7 mouse cellular contexts compared by ENCODE assay signal in genomic region chr9:58487851-58488801, GRCm38 (mm10). TPM values are rescaled to one million over a fixed set of nuclear protein-coding genes. Genes with fewer than 3 reads are reported as not detected.
A peak's percentile ranks its signal among the peaks of the same experiment; 100 is the strongest.
DNase-seq lines count a peak whose midpoint lies in the region; ATAC-seq lines count a peak whose summit lies in the region.

TSS of gene Insyn1 (plus strand) at chr9:58488603.

- peak; percentile 57 to 62 for DNase-seq in adrenal gland, adult 18-20 months (ENCODE audit: low spot score in 2 of 2)
- DNase-seq in cerebellum, adult 9-10 months = peak; percentile 61
- DNase-seq in frontal cortex, adult 2 months (ENCODE audit: extremely low spot score in 1 of 2, low spot score in 1 of 2) = peak in 1 of 2 experiments; percentile 54
- peak; percentile 79 for DNase-seq in hindbrain, embryonic 11.5 days (ENCODE audit: low spot score)
- DNase-seq in left cerebral cortex, adult 8-10 months (ENCODE audit: low spot score in 2 of 2) = no peak
- peak; percentile 37 for DNase-seq in lung, postnatal 36 days
- peak; percentile 30 for DNase-seq in skeletal muscle tissue, adult 2 months (ENCODE audit: low read depth, low spot score)

- H3K4me2 ChIP-seq in hindbrain, embryonic 11.5 days (replicated peaks; ENCODE audit: low read depth, low read length) = peak within 1 kb of the TSS; percentile 98

- WGBS in hindbrain, embryonic 11.5 days = under 1% methylated on average over 83 of the region's 104 CpGs

- H3K36me3 ChIP-seq in hindbrain, embryonic 11.5 days (ENCODE audit: control insufficient read depth, insufficient read depth, low read length) = no peaks in the 10 kb centered on the region

- H3K9me3 ChIP-seq in hindbrain, embryonic 11.5 days (ENCODE audit: control insufficient read depth, low read length) = no peaks in the 10 kb centered on the region

- peak within 1 kb of the TSS; percentile 48 for H3K4me3 ChIP-seq in hindbrain, embryonic 11.5 days (ENCODE audit: low read depth, low read length)

- ATAC-seq in hindbrain, embryonic 11.5 days (ENCODE audit: low FRiP score) = peak; percentile 74

- peaks cover 15% of the 10 kb centered on the region for H3K27me3 ChIP-seq in hindbrain, embryonic 11.5 days (ENCODE audit: control insufficient read depth, insufficient read depth, low read length)

- H3K4me1 ChIP-seq in hindbrain, embryonic 11.5 days (replicated peaks; ENCODE audit: control insufficient read depth, insufficient read depth, low read length) = peaks cover 4% of the 10 kb centered on the region

- H3K9ac ChIP-seq in hindbrain, embryonic 11.5 days (ENCODE audit: low read depth, low read length) = peak within 1 kb of the TSS; percentile 85

- peak within 1 kb of the TSS; percentile 67 for H3K27ac ChIP-seq in hindbrain, embryonic 11.5 days (ENCODE audit: low read depth, low read length)

RNA-seq across cellular contexts. Expression of gene Insyn1, which starts in this region (rescaled TPM):
- total RNA-seq in adrenal gland, adult 18-20 months (2021) = 10 to 100 TPM; 10.6 to 12.0 TPM
- polyA plus RNA-seq in frontal cortex, adult 2 months (2012; rRNA removed) = 158 and 162 TPM in 2 replicates
- polyA plus RNA-seq in hindbrain, embryonic 11.5 days (2014; fragmentation: Nextera tagmentation; extraction: Ambion mirVana) = 2.3 and 2.6 TPM in 2 replicates
- total RNA-seq in left cerebral cortex, adult 8-10 months (2022) = 100 to 1,000 TPM; 194 to 230 (median 210) TPM

Comparison
In these comparisons a context has a peak if more than half of its experiments do, and no peak if none do; other contexts are left out.
1. RNA of gene Insyn1 (total RNA-seq): 194 to 230 TPM in left cerebral cortex, adult 8-10 months; 10.6 to 12.0 TPM in adrenal gland, adult 18-20 months; every median in the first group is over 10 times any median in the second.
2. RNA of gene Insyn1 (polyA plus RNA-seq): 158 to 162 TPM in frontal cortex, adult 2 months; 2.3 to 2.6 TPM in hindbrain, embryonic 11.5 days; every median in the first group is over 10 times any median in the second.
3. DNase-seq: peak in adrenal gland, adult 18-20 months (2 of 2), cerebellum, adult 9-10 months (single experiment), hindbrain, embryonic 11.5 days (single experiment), lung, postnatal 36 days (single experiment) and skeletal muscle tissue, adult 2 months (single experiment); none in left cerebral cortex, adult 8-10 months (0 of 2).